Mouse (Mus musculus): Measurements from ENCODE around the gene Traf2.

- TF ChIP-seq CTCF (conservative IDR thresholded peaks at IDR 0.05; ENCODE audit: insufficient read depth, insufficient read length, low read depth, low read length) (peak; percentile 73), POLR2A (IDR thresholded peaks at IDR 0.05; ENCODE audit: low read depth, low read length) (no peak)
Measured at GRCm38 (mm10) chr2:25482969-25483368, 63.8 kb downstream of the Traf2 start.

Measured in kidney, adult 2 months (tissue).